Mouse (Mus musculus) CD4-positive naive resting alpha-beta T cell, adult 76 days (primary cell): ENCODE measurements around the gene Olfr1352. TPM values are rescaled to one million over a fixed set of nuclear protein-coding genes. Genes with fewer than 3 reads are reported as not detected.

Source experiments
- total RNA-seq: library from RNA; stranded (reverse); gene quantifications from one replicate; pipeline ENCODE4 v1.2.4, GENCODE M21; 2023

The Olfr1352 gene
- total RNA-seq: not detected

DNA sequence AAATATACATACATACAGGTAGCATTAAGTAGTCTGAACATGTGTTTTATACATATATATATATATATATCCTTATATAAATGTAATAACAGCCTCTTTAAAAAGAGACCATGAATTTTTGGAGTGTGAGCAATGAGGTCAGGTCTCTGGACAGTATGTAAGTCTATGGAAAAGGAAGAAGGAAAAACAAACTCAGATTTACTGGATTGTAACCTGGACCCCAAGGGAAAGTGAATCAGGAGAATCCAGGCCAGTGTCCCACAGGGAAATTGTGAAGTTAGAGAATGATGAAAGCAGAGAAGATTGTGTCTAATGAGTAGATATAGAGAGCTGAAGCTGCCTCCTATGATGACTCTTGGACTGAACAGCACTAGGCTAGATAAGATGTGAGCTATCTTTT, at the start of gene Olfr1352:
Olfr1352 (plus strand) TSS at position 301 of the 400 bp plus-strand sequence.

DNA sequence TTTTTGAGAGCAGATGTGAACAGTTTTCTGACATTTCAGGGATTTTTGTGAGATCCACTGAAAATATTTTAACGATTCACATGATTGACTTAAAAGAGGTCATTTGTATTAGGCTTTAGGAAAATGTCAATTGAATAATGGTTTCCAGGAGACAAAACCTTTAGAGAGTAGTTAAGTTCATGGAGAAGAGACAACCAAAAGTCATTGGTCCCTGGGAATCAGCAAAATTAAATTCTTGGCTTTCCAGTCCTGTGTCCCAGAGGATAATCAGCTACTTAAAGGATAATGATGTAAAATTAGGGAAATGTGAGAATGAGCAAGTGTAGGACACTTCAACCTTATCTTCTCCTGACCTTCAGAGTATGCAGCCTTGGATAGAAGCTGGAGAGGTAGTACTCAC, 30.5 kb upstream of the Olfr1352 start, which contains the start of gene Olfr8:
Olfr8 (plus strand) TSS at position 301 of the 400 bp plus-strand sequence.

DNA sequence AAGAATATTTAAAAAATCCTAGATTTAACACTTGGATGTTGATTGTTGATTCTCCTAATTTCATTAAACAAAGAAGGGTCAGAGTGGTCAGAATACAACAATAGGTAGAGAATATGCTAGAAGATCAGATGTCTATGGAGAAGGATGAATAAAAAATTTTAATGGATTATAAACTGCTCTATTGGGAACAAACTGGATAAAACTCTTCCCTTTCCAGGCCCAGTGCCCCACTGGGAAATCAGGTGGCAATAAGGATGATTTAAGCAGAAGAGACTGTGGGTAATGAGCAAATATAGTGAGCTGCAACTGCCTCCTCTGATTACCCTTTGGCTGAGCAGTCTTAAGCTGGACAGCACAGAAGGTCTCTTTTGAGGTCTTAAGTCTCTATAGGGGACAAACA, 17.8 kb upstream of the Olfr1352 start, which contains the start of gene Olfr1353:
Olfr1353 (plus strand) TSS at position 301 of the 400 bp plus-strand sequence.

DNA sequence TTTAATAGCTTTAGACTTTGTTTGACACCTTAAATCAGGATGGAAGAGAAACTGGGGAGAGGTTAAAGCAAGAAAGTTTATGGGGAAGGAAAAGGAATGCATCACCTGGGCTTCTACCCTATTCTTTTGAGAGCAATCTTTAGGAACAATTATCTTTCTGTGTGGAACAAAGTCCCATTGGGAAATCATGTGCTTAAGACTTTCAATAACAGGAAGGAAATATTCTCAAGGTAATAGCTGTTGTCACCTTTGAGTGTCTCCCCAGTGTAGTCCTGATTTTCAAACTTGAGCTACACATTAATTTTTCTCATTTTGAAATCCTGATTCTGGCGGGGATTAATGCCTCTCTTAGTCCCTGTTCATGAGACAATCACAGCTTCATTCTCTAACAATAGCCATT, 31.3 kb downstream of the Olfr1352 start, which contains the start of gene Olfr1351:
Olfr1351 (plus strand) TSS at position 301 of the 400 bp plus-strand sequence.

DNA sequence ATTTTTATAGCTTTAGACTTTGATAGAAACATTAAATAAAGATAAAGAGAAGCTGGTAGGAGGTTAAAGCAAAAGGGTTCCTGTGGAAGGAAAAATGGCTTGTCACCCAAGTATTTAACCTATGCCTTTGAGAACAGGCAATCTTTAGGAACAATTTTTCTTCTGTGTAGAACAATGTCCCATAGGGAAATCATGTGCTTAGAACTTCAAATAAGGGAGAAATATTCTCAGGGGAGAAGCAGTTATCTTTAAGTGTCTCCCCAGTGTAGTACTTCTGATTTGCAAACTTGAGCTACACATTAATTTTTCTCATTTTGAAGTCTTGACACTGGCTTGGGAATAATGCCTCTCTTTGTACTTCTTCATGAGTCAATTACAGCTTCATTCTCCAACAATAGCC, 47.6 kb downstream of the Olfr1352 start, which contains the start of gene Olfr57:
Olfr57 (plus strand) TSS at position 301 of the 400 bp plus-strand sequence.

Other genes starting within 250 kb of the Olfr1352 start
- gene Ccdc105, start 228.0 kb upstream of the Olfr1352 start, total RNA-seq: not detected
- not detected for gene Slc1a6, start 200.6 kb upstream of the Olfr1352 start, total RNA-seq
- gene Olfr1356, start 128.9 kb upstream of the Olfr1352 start, total RNA-seq: not detected
- gene Olfr1355, start 105.5 kb upstream of the Olfr1352 start, total RNA-seq: not detected
- gene Olfr1354, start 67.9 kb upstream of the Olfr1352 start, total RNA-seq: not detected
- not detected for gene Olfr8, start 30.4 kb upstream of the Olfr1352 start, total RNA-seq
- gene Olfr1353, start 17.7 kb upstream of the Olfr1352 start, total RNA-seq: not detected
- gene Olfr1351, start 31.4 kb downstream of the Olfr1352 start, total RNA-seq: not detected
- gene Olfr57, start 47.7 kb downstream of the Olfr1352 start, total RNA-seq: not detected
- 21.3 TPM for gene 2610008E11Rik, start 116.5 kb downstream of the Olfr1352 start, total RNA-seq
- gene Vmn2r80, start 167.7 kb downstream of the Olfr1352 start, total RNA-seq: not detected